Mouse (Mus musculus): ENCODE measurements around the gene Kdsr. TPM values are rescaled to one million over a fixed set of nuclear protein-coding genes. Genes with fewer than 3 reads are reported as not detected.

The Kdsr gene
- total RNA-seq (2014; rRNA removed) (8.9 and 9.1 TPM in 2 replicates), polyA plus RNA-seq (2015; fragmentation: Nextera tagmentation; extraction: Ambion mirVana) (17.2 and 17.6 TPM in 2 replicates)

DNA sequence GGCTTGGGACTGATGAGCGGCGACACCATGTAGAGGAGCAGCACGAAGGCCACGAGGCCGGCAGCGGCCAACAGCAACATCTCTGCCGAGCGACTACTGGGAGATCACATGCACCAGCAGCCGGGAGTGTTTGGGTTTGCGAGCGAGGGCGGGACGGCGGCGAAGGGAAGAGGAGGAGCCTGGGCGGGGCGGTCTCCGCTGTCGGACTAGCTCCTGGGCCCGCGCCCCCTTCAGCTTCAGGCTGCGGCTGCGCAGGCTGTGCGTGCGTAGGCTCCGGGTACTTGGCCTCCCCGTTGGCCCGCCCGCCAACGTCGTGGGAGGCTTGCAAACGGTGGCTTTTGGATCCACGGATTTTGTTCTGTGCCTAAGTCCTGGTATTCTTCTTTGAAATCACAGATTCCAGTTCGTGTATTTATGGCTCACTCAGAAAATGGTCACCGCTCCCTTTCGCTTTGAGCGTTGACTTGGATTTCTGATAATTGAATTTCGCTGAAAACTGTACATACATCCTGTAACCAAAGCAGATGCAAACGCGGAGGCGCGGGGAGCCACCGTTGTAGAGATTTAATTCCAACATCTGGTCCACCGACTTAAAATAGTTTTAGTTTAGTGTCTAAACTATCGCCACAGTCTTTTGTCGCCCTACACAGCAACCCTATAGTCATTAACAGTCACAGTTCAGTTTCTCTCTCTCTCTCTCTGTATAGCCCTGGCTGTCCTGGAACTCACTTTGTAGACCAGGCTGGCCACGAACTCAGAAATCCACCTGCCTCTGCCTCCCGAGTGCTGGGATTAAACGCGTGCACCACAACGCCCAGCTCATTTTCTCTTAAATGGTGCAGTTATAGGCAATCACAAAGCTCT, at the start of gene Kdsr:
Gene Kdsr, minus strand, starts transcription at position 156 of the 864 bp plus-strand sequence.
- peak; percentile 43 for TF ChIP-seq CTCF (IDR thresholded peaks at IDR 0.05; ENCODE audit: low read depth)
- no peaks in the 10 kb centered on the region for H3K9me3 ChIP-seq (ENCODE audit: low read length)
- H3K27ac ChIP-seq: peak within 1 kb of the TSS; percentile 84
- 3% methylated on average over 50 of the region's 51 CpGs for WGBS
- no peaks in the 10 kb centered on the region for H3K27me3 ChIP-seq (ENCODE audit: insufficient read depth, low read length)
- peaks cover 9% of the 10 kb centered on the region; the same call in 1 of the 2 replicates for H3K4me1 ChIP-seq (ENCODE audit: insufficient read depth, low read length)
- peak; percentile 99 for DNase-seq (ENCODE audit: low spot score)
- ATAC-seq: peak; percentile 100
- H3K4me2 ChIP-seq (ENCODE audit: low read depth, low read length): peak within 1 kb of the TSS; percentile 91
- peak within 1 kb of the TSS; percentile 57 for H3K9ac ChIP-seq (replicated peaks; ENCODE audit: low read length)
- peak within 1 kb of the TSS; percentile 80 for H3K4me3 ChIP-seq (ENCODE audit: low read length)
- peaks cover 4% of the 10 kb centered on the region; the same call in 1 of the 2 replicates for H3K36me3 ChIP-seq (ENCODE audit: insufficient read depth, low read length)

DNA sequence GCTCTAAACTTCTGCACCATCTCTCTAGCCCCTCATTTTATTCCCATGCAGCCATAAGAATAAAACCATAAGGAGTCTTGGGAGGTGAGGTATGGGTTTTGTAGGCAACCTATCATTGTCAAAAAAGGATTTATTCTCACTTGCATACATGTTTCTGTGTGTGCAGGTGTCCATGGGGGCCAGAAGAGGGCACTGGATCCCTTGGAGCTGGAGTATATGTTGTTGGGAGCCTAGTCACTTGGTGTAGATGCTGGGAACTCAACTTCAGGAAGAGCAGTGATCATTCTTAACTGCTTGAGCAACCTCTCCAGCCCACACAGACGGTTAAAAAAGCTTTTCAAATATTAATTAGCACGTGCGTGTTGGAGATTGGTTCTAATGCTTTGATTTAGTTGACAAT, 40.4 kb upstream of the Kdsr start:
- ATAC-seq: no peak
- peak; percentile 12; the same call in 1 of the 2 replicates for TF ChIP-seq CTCF (IDR thresholded peaks at IDR 0.05; ENCODE audit: low read depth)
- H3K27ac ChIP-seq: no peak overlapping the region
- no peak overlapping the region for H3K4me3 ChIP-seq (ENCODE audit: low read length)
- H3K4me2 ChIP-seq (ENCODE audit: low read depth, low read length): no peak overlapping the region
- no peaks in the 10 kb centered on the region for H3K27me3 ChIP-seq (ENCODE audit: insufficient read depth, low read length)
- WGBS: 79% methylated on average over 3 of the region's 3 CpGs
- no peak overlapping the region for H3K9ac ChIP-seq (replicated peaks; ENCODE audit: low read length)
- H3K9me3 ChIP-seq (ENCODE audit: low read length): no peaks in the 10 kb centered on the region
- H3K4me1 ChIP-seq (ENCODE audit: insufficient read depth, low read length): peaks cover 6% of the 10 kb centered on the region; the same call in 1 of the 2 replicates
- H3K36me3 ChIP-seq (ENCODE audit: insufficient read depth, low read length): no peaks in the 10 kb centered on the region
- no peak for DNase-seq (ENCODE audit: low spot score)

DNA sequence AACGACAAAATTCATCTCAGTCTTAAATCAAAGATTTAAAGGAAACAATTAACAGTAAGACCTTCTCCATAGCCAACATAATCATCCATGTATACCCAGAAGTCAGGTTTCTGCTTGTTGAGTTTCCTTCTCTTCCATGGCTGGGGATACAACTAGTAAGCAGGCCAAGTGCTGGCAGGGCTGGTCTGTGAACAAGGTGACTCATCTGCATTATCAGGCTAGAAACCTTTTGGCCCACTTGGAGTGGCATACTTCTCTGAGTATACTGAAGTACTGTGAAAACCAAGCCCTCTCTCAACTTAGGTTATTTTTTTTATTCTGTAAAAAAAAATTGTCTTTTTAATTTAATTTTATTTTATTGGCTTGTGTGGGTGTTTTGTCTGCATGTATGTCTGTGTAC, 39.9 kb upstream of the Kdsr start:
- 49% methylated on average over 1 of the region's 1 CpGs for WGBS
- H3K36me3 ChIP-seq (ENCODE audit: insufficient read depth, low read length): no peaks in the 10 kb centered on the region
- H3K4me1 ChIP-seq (ENCODE audit: insufficient read depth, low read length): peaks cover 6% of the 10 kb centered on the region; the same call in 1 of the 2 replicates
- H3K27ac ChIP-seq: no peak overlapping the region
- H3K4me2 ChIP-seq (ENCODE audit: low read depth, low read length): no peak overlapping the region
- no peaks in the 10 kb centered on the region for H3K27me3 ChIP-seq (ENCODE audit: insufficient read depth, low read length)
- H3K9ac ChIP-seq (replicated peaks; ENCODE audit: low read length): no peak overlapping the region
- no peak for TF ChIP-seq CTCF (IDR thresholded peaks at IDR 0.05; ENCODE audit: low read depth)
- H3K4me3 ChIP-seq (ENCODE audit: low read length): no peak overlapping the region
- no peak for ATAC-seq
- no peaks in the 10 kb centered on the region for H3K9me3 ChIP-seq (ENCODE audit: low read length)
- no peak for DNase-seq (ENCODE audit: low spot score)

DNA sequence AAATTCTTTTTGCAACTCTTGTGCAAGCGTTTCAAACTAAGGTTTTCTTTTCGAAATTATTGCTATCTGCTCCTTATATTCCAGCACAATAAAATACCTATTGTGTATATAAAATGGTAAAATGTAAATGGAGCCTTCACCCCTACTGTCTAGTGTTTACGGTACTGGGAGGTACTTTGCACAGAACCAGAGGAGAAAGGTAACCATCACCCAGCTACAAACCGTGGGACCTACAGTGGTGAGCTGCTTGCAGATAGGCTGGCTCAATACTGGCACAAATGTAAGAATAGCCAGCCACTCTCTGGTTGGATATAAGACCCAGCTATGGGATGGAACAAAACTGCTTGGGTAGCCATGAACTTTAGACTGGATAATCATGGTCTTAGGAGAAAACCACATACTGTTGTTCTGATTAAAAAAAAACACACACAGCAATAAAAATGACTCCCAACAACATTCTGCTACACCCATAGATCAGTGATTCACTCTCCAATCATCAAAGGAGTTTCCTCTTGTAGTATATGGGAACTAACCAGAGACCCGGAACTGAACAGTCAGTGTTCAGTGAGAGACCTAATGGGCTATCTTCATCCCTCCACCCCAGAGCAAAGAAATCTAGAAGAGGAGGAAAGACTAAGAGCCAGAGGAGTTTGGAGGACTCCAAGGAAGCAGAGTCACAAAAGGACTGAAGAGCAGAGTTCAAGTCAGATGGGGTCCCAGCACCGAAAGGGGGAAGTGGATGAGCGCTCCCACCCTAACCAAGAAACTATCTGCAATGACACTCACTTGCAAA, 37.7 kb upstream of the Kdsr start:
- Histone ChIP-seq H3K4me2 (ENCODE audit: low read depth, low read length) (peak overlapping the region; percentile 67), H3K27ac (no peak overlapping the region), H3K9ac (replicated peaks; ENCODE audit: low read length) (no peak overlapping the region), H3K9me3 (ENCODE audit: low read length) (no peaks in the 10 kb centered on the region), H3K4me3 (ENCODE audit: low read length) (peak overlapping the region; percentile 79), H3K27me3 (ENCODE audit: insufficient read depth, low read length) (no peaks in the 10 kb centered on the region), H3K4me1 (ENCODE audit: insufficient read depth, low read length) (peaks cover 6% of the 10 kb centered on the region; the same call in 1 of the 2 replicates), H3K36me3 (ENCODE audit: insufficient read depth, low read length) (no peaks in the 10 kb centered on the region)
- no peak for ATAC-seq
- TF ChIP-seq CTCF (IDR thresholded peaks at IDR 0.05; ENCODE audit: low read depth): no peak
- DNase-seq (ENCODE audit: low spot score): no peak
- 63% methylated on average over 7 of the region's 7 CpGs for WGBS

DNA sequence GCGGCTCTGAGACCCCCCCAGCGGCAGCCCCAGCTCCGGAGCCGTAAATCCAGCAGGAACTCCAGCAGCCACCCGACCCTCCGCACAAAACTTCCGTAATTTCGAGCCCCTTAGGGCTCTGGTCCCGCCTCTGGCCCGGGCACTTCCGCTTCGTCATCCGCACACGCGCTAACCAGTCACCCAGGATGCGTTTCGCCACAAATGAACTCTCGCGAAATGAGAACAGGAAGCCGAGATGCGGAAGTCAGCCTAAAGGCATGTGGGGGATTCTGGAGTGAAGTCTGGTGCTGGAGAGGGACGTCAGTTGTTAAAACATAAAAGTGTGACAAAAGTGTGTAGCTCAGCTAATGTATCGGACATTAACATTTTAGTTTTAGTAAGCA, 37.0 kb upstream of the Kdsr start, which contains the start of gene Vps4b:
Gene Vps4b, minus strand, starts transcription at position 187 of the 383 bp plus-strand sequence.
- peak within 1 kb of the TSS; percentile 67 for H3K4me2 ChIP-seq (ENCODE audit: low read depth, low read length)
- no peaks in the 10 kb centered on the region for H3K27me3 ChIP-seq (ENCODE audit: insufficient read depth, low read length)
- DNase-seq (ENCODE audit: low spot score) (peak; percentile 98), ATAC-seq (peak; percentile 99)
- H3K27ac ChIP-seq: peak within 1 kb of the TSS; percentile 76
- WGBS: under 1% methylated on average over 23 of the region's 23 CpGs
- H3K4me1 ChIP-seq (ENCODE audit: insufficient read depth, low read length): peaks cover 6% of the 10 kb centered on the region; the same call in 1 of the 2 replicates
- no peaks in the 10 kb centered on the region for H3K36me3 ChIP-seq (ENCODE audit: insufficient read depth, low read length)
- peak within 1 kb of the TSS; percentile 74 for H3K9ac ChIP-seq (replicated peaks; ENCODE audit: low read length)
- peak within 1 kb of the TSS; percentile 79 for H3K4me3 ChIP-seq (ENCODE audit: low read length)
- no peak for TF ChIP-seq CTCF (IDR thresholded peaks at IDR 0.05; ENCODE audit: low read depth)
- H3K9me3 ChIP-seq (ENCODE audit: low read length): no peaks in the 10 kb centered on the region

Data from hindbrain, postnatal 0 days (tissue).